Mouse (Mus musculus): ENCODE results near the gene Tmem190. TPM values are rescaled to one million over a fixed set of nuclear protein-coding genes. Genes with fewer than 3 reads are reported as not detected.
"Not testable (repeated sequence)": the region's sequence is repeated elsewhere in the genome, so short reads cannot be mapped to it uniquely, and the experiment has no call there.

Tmem190 gene
- polyA plus RNA-seq, 1 experiment from 2014 or later = not detected

DNA sequence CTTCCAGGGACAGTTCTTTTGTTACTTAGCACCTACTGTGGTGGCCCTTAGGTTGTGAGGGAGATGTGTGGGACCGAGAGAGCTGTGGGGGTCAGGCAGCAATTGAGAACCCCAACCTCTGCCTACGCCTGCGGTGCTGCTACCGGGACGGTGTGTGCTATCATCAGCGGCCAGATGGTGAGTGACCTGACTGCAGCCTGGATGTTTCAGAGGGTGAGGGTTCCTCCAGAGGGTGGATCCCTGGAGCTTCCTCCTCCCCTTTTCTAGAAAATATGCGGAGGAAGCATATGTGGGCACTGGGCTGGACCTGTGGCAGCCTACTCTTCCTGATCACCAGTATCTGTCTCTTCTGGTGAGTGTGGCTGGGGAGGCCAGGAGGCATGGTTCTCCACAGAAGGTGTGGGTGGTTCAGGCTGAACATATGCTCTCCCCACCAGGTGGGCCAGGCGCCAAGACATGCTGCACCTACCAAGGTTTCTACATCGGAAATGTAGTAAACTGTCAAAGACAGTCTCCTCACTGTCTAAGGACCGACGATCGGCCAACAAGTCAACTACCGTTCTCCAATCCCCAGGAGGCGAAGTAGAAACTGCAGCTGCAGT, 1.0 kb downstream of the Tmem190 start:
- H3K9ac ChIP-seq (ENCODE audit: low read depth, low read length) = no peak overlapping the region
- no peaks in the 10 kb centered on the region for H3K9me3 ChIP-seq (ENCODE audit: control insufficient read depth, low read length)
- H3K4me2 ChIP-seq (replicated peaks; ENCODE audit: low read depth, low read length) = no peak overlapping the region
- H3K27me3 ChIP-seq (ENCODE audit: control insufficient read depth, insufficient read depth, low read length) = peaks cover 3% of the 10 kb centered on the region; the same call in 1 of the 2 replicates
- H3K4me3 ChIP-seq (ENCODE audit: low read length) = no peak overlapping the region
- H3K27ac ChIP-seq (ENCODE audit: low read depth, low read length) = no peak overlapping the region
- H3K4me1 ChIP-seq (ENCODE audit: control insufficient read depth, insufficient read depth, low read length) = peaks cover 8% of the 10 kb centered on the region; the same call in 1 of the 2 replicates
- no peaks in the 10 kb centered on the region for H3K36me3 ChIP-seq (ENCODE audit: control insufficient read depth, insufficient read depth, low read length)
- ATAC-seq (ENCODE audit: low FRiP score, low TSS enrichment) = no peak
- 76% methylated on average over 14 of the region's 14 CpGs for WGBS

DNA sequence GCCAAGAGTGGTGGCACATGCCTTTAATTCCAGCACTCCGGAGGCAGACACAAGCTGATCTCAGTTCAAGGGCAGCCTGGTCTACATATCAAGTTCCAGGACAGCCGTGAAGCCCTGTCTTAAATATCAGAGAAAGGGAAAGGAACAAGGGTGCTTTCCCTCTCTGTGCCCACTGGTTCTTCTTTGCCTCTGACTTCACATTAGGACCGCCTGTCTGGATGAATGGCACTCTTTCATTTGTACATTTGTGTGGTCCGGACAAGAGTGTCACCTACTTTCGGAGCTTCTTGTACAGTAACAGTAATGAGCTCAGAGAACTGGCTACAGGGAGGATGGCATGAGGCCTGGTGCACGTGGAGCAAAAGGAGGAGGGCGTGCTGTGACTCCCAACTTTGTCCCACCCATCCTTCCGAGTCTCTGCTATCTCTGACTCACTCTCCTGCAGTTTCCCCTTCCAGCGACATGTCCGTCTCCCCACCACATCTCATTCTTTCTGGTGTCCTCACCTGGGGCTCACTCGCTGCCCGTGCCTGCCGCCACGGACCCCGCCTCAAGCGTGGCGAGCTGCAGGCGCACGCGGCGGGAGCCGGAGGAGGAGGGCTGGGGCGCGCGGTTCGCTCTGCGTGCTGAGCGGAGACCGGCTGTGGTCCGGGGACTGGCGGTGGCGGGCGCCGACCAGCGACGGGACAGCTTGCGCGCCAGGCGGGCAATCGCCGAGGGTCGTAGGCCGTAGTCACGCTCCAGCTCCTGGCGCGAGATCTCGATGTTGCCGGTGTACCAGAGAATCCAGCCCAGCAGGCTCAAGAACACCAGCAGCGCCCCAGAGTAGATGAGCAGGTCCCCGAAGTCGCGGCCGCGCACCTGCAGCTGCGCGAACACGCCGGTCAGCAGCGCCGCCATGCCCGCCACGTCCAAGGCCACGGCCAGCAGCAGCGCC, 6.0 kb downstream of the Tmem190 start:
- Histone ChIP-seq H3K36me3 (ENCODE audit: control insufficient read depth, insufficient read depth, low read length) (peaks cover 2% of the 10 kb centered on the region; the same call in 1 of the 2 replicates), H3K4me1 (ENCODE audit: control insufficient read depth, insufficient read depth, low read length) (peaks cover 5% of the 10 kb centered on the region; the same call in 1 of the 2 replicates), H3K4me2 (replicated peaks; ENCODE audit: low read depth, low read length) (peak overlapping the region; percentile 92), H3K9ac (ENCODE audit: low read depth, low read length) (peak overlapping the region; percentile 71), H3K9me3 (ENCODE audit: control insufficient read depth, low read length) (no peaks in the 10 kb centered on the region), H3K27ac (ENCODE audit: low read depth, low read length) (peak overlapping the region; percentile 88), H3K4me3 (ENCODE audit: low read length) (peak overlapping the region; percentile 60), H3K27me3 (ENCODE audit: control insufficient read depth, insufficient read depth, low read length) (no peaks in the 10 kb centered on the region)
- 2% methylated on average over 64 of the region's 64 CpGs for WGBS
- peak; percentile 41 for ATAC-seq (ENCODE audit: low FRiP score, low TSS enrichment)

DNA sequence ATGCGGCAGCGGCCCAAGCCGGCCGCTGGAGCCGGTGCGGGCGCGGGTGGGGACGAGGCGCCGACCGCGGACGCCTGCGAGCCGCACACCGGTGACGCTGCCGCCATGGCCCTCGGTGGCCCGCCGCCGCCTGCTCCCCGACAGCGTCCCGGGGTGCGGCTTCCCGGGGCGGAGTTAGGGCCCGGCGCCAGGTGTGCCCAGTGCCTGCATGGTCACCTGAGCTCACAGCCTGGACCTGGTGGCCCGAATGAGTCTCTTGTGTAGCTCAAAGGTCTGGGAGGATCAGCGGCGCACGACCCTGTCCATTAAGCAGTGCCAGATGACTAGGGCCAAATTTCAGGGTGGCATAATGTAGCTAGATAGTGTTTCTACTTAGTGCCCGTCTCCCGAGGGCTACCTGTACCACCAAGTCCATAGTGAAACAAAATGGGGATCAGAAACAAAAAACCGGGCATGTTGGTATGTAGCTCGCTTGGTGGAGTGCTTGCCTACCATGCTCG, 6.7 kb downstream of the Tmem190 start, which contains the start of gene Tmem238:
Gene Tmem238 (minus strand): TSS at position 221 of the 500 bp plus-strand sequence.
- WGBS = 12% methylated on average over 22 of the region's 40 CpGs
- peak within 1 kb of the TSS; percentile 92 for H3K4me2 ChIP-seq (replicated peaks; ENCODE audit: low read depth, low read length)
- peak; percentile 7; the same call in 1 of the 2 replicates for ATAC-seq (ENCODE audit: low FRiP score, low TSS enrichment)
- H3K9me3 ChIP-seq (ENCODE audit: control insufficient read depth, low read length) = no peaks in the 10 kb centered on the region
- peak within 1 kb of the TSS; percentile 88 for H3K27ac ChIP-seq (ENCODE audit: low read depth, low read length)
- H3K27me3 ChIP-seq (ENCODE audit: control insufficient read depth, insufficient read depth, low read length) = no peaks in the 10 kb centered on the region
- H3K4me1 ChIP-seq (ENCODE audit: control insufficient read depth, insufficient read depth, low read length) = peaks cover 11% of the 10 kb centered on the region; the same call in 1 of the 2 replicates
- H3K4me3 ChIP-seq (ENCODE audit: low read length) = peak within 1 kb of the TSS; percentile 60
- peaks cover 10% of the 10 kb centered on the region for H3K36me3 ChIP-seq (ENCODE audit: control insufficient read depth, insufficient read depth, low read length)
- H3K9ac ChIP-seq (ENCODE audit: low read depth, low read length) = peak within 1 kb of the TSS; percentile 71

DNA sequence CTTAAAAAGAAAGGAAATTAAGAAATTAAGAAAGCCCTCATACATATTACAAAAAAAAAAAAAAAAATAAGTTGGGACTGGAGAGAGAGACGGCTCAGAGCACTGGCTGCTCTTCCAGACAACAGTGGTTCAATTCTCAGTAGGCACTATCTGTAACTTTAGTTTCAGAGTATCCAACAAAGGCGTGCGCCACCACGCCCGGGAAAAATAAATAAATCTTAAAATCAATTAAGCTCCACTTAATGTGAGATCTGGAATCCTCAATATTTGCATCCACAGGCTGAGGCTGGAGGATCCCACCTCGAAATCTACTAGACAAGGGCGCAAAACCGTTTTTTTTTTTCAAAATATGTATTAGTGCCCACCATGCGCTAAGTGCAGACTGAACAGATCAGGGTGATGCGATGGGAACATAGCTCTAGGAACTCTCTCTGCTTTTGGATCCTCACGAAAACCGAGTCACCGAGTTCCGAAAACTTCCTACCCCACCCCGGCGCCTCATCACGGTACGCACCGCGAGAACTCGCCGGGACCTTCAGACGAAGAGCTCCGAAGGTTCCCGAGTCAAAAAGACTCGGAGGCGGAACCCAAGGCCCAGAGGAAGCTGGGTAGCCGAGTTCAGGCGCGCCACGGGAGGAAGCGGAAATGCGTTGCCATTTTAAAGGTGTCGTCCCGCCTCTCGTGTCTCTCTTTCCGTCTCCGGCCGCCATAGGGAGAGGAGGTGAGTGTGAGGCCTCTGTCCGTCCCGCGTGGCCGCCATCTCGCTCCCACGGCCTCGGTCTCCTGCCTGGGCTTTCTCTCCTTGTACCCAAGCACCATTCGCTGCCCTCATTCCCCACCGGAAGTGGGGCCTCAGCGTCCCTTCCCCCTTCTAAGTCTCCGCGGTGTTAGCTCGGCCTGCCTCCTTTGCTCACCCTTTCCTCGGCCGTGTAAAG, 9.8 kb downstream of the Tmem190 start, which contains the start of gene Rpl28:
Gene Rpl28 (plus strand): TSS at position 597 of the 935 bp plus-strand sequence.
- H3K4me1 ChIP-seq (ENCODE audit: control insufficient read depth, insufficient read depth, low read length) = peaks cover 13% of the 10 kb centered on the region; the same call in 1 of the 2 replicates
- H3K36me3 ChIP-seq (ENCODE audit: control insufficient read depth, insufficient read depth, low read length) = peaks cover 37% of the 10 kb centered on the region
- H3K4me3 ChIP-seq (ENCODE audit: low read length) = peak within 1 kb of the TSS; percentile 93
- H3K4me2 ChIP-seq (replicated peaks; ENCODE audit: low read depth, low read length) = peak within 1 kb of the TSS; percentile 90
- H3K9ac ChIP-seq (ENCODE audit: low read depth, low read length) = peak within 1 kb of the TSS; percentile 97
- H3K27ac ChIP-seq (ENCODE audit: low read depth, low read length) = peak within 1 kb of the TSS; percentile 94
- WGBS = 2% methylated on average over 54 of the region's 54 CpGs
- no peaks in the 10 kb centered on the region for H3K27me3 ChIP-seq (ENCODE audit: control insufficient read depth, insufficient read depth, low read length)
- no peaks in the 10 kb centered on the region for H3K9me3 ChIP-seq (ENCODE audit: control insufficient read depth, low read length)
- ATAC-seq (ENCODE audit: low FRiP score, low TSS enrichment) = peak; percentile 91

DNA sequence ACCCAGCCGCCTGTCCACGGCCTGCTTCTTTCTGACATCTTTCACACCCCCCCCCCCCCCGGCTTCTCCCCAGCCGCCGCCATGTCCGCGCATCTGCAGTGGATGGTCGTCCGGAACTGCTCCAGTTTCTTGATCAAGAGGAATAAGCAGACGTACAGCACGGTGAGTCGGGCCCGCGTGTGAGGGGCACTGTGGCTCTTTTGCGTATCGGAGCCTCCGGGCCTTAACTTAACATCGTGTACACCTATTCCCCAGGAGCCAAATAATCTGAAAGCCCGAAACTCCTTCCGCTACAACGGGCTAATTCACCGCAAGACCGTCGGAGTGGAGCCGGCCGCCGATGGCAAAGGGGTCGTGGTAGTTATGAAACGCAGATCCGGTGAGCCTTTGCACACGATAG, 10.5 kb downstream of the Tmem190 start:
- Histone ChIP-seq H3K4me1 (ENCODE audit: control insufficient read depth, insufficient read depth, low read length) (peaks cover 13% of the 10 kb centered on the region; the same call in 1 of the 2 replicates), H3K4me3 (ENCODE audit: low read length) (peak overlapping the region; percentile 93), H3K4me2 (replicated peaks; ENCODE audit: low read depth, low read length) (peak overlapping the region; percentile 90), H3K36me3 (ENCODE audit: control insufficient read depth, insufficient read depth, low read length) (peaks cover 37% of the 10 kb centered on the region), H3K27ac (ENCODE audit: low read depth, low read length) (peak overlapping the region; percentile 94), H3K9ac (ENCODE audit: low read depth, low read length) (peak overlapping the region; percentile 97)
- not testable (repeated sequence) for H3K27me3 ChIP-seq (ENCODE audit: control insufficient read depth, insufficient read depth, low read length); ATAC-seq (ENCODE audit: low FRiP score, low TSS enrichment); H3K9me3 ChIP-seq (ENCODE audit: control insufficient read depth, low read length)
- WGBS = 1% methylated on average over 31 of the region's 31 CpGs

DNA sequence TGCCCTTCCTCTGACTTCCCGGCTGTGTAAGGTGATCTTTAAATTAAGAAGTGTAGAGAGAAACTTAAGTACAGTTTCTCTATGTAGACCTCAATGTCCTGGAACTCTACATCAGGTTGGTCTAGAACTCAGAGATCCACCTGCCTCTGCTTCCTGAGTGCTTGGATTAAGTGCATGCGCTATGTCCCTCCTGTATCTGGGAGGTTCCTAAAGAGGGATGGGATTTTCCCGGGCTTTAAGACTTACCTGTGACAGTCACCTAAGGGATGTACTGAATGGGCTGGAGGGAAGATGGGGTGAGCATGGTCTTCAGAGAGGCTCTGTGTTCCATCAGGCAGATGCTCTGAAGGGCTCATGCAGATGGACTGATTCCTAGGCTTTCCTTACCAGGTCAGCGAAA, 10.9 kb downstream of the Tmem190 start:
- Histone ChIP-seq H3K4me1 (ENCODE audit: control insufficient read depth, insufficient read depth, low read length) (peaks cover 13% of the 10 kb centered on the region; the same call in 1 of the 2 replicates), H3K9me3 (ENCODE audit: control insufficient read depth, low read length) (no peaks in the 10 kb centered on the region), H3K4me2 (replicated peaks; ENCODE audit: low read depth, low read length) (peak overlapping the region; percentile 90), H3K27ac (ENCODE audit: low read depth, low read length) (peak overlapping the region; percentile 94), H3K4me3 (ENCODE audit: low read length) (peak overlapping the region; percentile 93), H3K9ac (ENCODE audit: low read depth, low read length) (peak overlapping the region; percentile 97), H3K27me3 (ENCODE audit: control insufficient read depth, insufficient read depth, low read length) (no peaks in the 10 kb centered on the region), H3K36me3 (ENCODE audit: control insufficient read depth, insufficient read depth, low read length) (peaks cover 37% of the 10 kb centered on the region)
- no peak for ATAC-seq (ENCODE audit: low FRiP score, low TSS enrichment)
- WGBS = 38% methylated on average over 4 of the region's 4 CpGs

DNA sequence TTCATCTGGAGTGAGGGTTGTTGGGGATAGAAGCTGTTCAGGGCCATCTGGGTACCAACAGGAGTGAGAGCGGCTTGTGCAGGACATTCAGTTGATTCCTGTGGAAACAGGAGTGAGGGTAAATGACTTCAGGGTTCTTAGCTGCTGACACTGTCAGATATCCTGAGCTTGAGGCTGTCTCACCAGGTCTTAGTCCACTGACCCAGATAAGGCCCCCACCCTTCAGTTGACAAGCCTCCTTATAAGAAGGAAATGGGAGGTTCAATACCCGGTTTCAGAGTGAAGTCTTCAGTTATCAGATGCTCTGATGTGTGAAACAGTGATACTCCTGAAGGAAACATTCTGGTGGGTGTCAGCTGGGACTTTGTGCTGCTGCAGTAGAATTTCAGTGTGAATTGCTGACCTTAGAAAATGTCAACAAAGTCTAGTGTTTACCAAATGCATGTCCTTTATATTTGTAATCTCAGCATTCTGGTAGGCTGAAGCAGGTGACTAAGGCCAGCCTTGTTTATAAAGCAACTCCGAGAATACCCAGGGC, 12.0 kb downstream of the Tmem190 start:
- Histone ChIP-seq H3K27me3 (ENCODE audit: control insufficient read depth, insufficient read depth, low read length) (no peaks in the 10 kb centered on the region), H3K9me3 (ENCODE audit: control insufficient read depth, low read length) (no peaks in the 10 kb centered on the region), H3K27ac (ENCODE audit: low read depth, low read length) (no peak overlapping the region), H3K4me2 (replicated peaks; ENCODE audit: low read depth, low read length) (peak overlapping the region; percentile 90; the same call in 1 of the 2 replicates), H3K4me1 (ENCODE audit: control insufficient read depth, insufficient read depth, low read length) (0 out of 2 replicates have a peak, but pooled peaks cover 11% of the 10 kb centered on the region), H3K36me3 (ENCODE audit: control insufficient read depth, insufficient read depth, low read length) (peaks cover 37% of the 10 kb centered on the region), H3K9ac (ENCODE audit: low read depth, low read length) (no peak overlapping the region), H3K4me3 (ENCODE audit: low read length) (0 out of 2 replicates have a peak overlapping the region, but pooled peaks have one; percentile 1)
- ATAC-seq (ENCODE audit: low FRiP score, low TSS enrichment) = no peak
- WGBS = 79% methylated on average over 3 of the region's 3 CpGs
